ENCODE assay signal across 20 mouse cellular contexts in the genomic region with DNA sequence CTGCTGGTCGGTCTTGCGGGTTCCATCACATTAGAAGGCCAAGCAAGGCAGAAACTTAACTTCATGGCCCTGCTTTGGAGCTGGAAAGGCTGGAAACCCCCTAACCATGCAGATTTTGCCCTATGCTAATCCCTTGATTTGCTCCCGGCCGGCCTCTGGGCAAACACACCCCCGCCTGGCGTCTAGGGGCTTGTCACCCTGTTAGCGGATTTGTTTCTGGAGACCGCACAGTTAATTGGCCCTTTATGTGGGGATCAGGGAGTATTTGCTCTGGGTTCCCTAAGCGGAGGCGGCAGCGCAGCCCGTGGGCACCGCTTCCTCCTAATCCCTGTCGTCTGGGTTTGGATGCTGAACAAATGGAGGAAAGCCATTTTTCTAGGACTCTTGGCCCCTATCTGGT. TPM values are rescaled to one million over a fixed set of nuclear protein-coding genes. Genes with fewer than 3 reads are reported as not detected.
DNase-seq lines count a peak whose midpoint lies in the region; ATAC-seq lines count a peak whose summit lies in the region.
"Had no signal": no experiment of that assay in that cellular context is flagged by ENCODE, and none has a peak within 500 bp of the region (broad histone marks: within the 10 kb centered on the region; RNA-seq: fewer than 3 reads in every experiment).

No protein-coding gene starts in this region.

- no peaks in the 10 kb centered on the region for H3K9me3 ChIP-seq in hindbrain, embryonic 11.5 days (ENCODE audit: control insufficient read depth, low read length)
- no peaks in the 10 kb centered on the region for H3K9me3 ChIP-seq in hindbrain, embryonic 13.5 days
- H3K9me3 ChIP-seq: heart, embryonic 12.5 days; lung, embryonic 15.5 days had no signal

- peaks cover 54% of the 10 kb centered on the region for H3K27me3 ChIP-seq in hindbrain, embryonic 11.5 days (ENCODE audit: control insufficient read depth, insufficient read depth, low read length)
- peaks cover 62% of the 10 kb centered on the region for H3K27me3 ChIP-seq in hindbrain, embryonic 13.5 days

- H3K9ac ChIP-seq in hindbrain, embryonic 11.5 days (ENCODE audit: low read depth, low read length): no peak overlapping the region
- H3K9ac ChIP-seq in hindbrain, embryonic 13.5 days: no peak overlapping the region
- H3K9ac ChIP-seq: heart, embryonic 12.5 days; liver, embryonic 14.5 days; lung, embryonic 15.5 days had no signal

- ATAC-seq in hindbrain, embryonic 11.5 days (ENCODE audit: low FRiP score): no peak
- no peak for ATAC-seq in hindbrain, embryonic 13.5 days (ENCODE audit: low FRiP score)
- ATAC-seq: Patski had no signal

- no peaks in the 10 kb centered on the region for H3K36me3 ChIP-seq in hindbrain, embryonic 11.5 days (ENCODE audit: control insufficient read depth, insufficient read depth, low read length)
- no peaks in the 10 kb centered on the region for H3K36me3 ChIP-seq in hindbrain, embryonic 13.5 days
- H3K36me3 ChIP-seq: heart, embryonic 12.5 days; lung, embryonic 15.5 days had no signal

- H3K4me3 ChIP-seq in hindbrain, embryonic 11.5 days (ENCODE audit: low read depth, low read length): peak overlapping the region; percentile 4; the same call in 1 of the 2 replicates
- no peak overlapping the region for H3K4me3 ChIP-seq in hindbrain, embryonic 13.5 days
- H3K4me3 ChIP-seq: heart, embryonic 12.5 days; lung, embryonic 15.5 days had no signal

- DNase-seq in embryo, embryonic 11 days: peak; percentile 29
- no peak for DNase-seq in embryo, embryonic 10 days (ENCODE audit: low spot score)
- peak; percentile 38 for DNase-seq in hindbrain, embryonic 11.5 days (ENCODE audit: low spot score)
- DNase-seq in right cerebral cortex, postnatal 25 days: peak; percentile 3
- no peak for DNase-seq in right cerebral cortex, adult 18-20 months
- no peak for DNase-seq in frontal cortex, postnatal 14 days (ENCODE audit: low spot score in 2 of 2)
- DNase-seq in lung, postnatal 14 days: no peak
- DNase-seq: adrenal gland, adult 8-10 months; cerebellum, adult 11 months; cerebellum, postnatal 10 days; heart, postnatal 14 days; kidney, adult 18-20 months; thymus, postnatal 36 days had no signal

- H3K4me1 ChIP-seq in hindbrain, embryonic 11.5 days (replicated peaks; ENCODE audit: control insufficient read depth, insufficient read depth, low read length): peaks cover 5% of the 10 kb centered on the region
- H3K4me1 ChIP-seq in hindbrain, embryonic 13.5 days (replicated peaks): peaks cover 56% of the 10 kb centered on the region

- H3K4me2 ChIP-seq in hindbrain, embryonic 11.5 days (replicated peaks; ENCODE audit: low read depth, low read length): no peak overlapping the region; the same call in 1 of the 2 replicates
- no peak overlapping the region for H3K4me2 ChIP-seq in hindbrain, embryonic 13.5 days
- H3K4me2 ChIP-seq: heart, embryonic 12.5 days; lung, embryonic 15.5 days had no signal

- no peak overlapping the region for H3K27ac ChIP-seq in hindbrain, embryonic 11.5 days (ENCODE audit: low read depth, low read length)
- no peak overlapping the region for H3K27ac ChIP-seq in hindbrain, embryonic 13.5 days
- H3K27ac ChIP-seq: kidney, postnatal 0 days; liver, embryonic 14.5 days; lung, embryonic 15.5 days had no signal

- WGBS in hindbrain, embryonic 11.5 days: 0% methylated on average over 14 of the region's 14 CpGs
- WGBS in hindbrain, embryonic 13.5 days: 1% methylated on average over 14 of the region's 14 CpGs

RNA-seq across cellular contexts. Expression of a gene that starts 1.9 kb away (rescaled TPM):
- 120 TPM in 2 replicates for polyA plus RNA-seq in hindbrain, embryonic 11.5 days (2014; fragmentation: Nextera tagmentation; extraction: Ambion mirVana)
- 64.6 and 91.3 TPM in 2 replicates for polyA plus RNA-seq in hindbrain, embryonic 13.5 days (2015; fragmentation: Nextera tagmentation; extraction: Ambion mirVana)
- polyA plus RNA-seq: stomach, embryonic 14.5 days had no signal

RNA-seq across cellular contexts. Expression of a gene that starts 33.2 kb away (rescaled TPM):
- polyA plus RNA-seq in hindbrain, embryonic 11.5 days (2014; fragmentation: Nextera tagmentation; extraction: Ambion mirVana): 5.5 and 6.8 TPM in 2 replicates
- 5.7 and 6.5 TPM in 2 replicates for polyA plus RNA-seq in hindbrain, embryonic 13.5 days (2015; fragmentation: Nextera tagmentation; extraction: Ambion mirVana)
- polyA plus RNA-seq: Patski had no signal

RNA-seq across cellular contexts. Expression of a gene that starts 54.2 kb away (rescaled TPM):
- 41.1 and 42.3 TPM in 2 replicates for polyA plus RNA-seq in hindbrain, embryonic 11.5 days (2014; fragmentation: Nextera tagmentation; extraction: Ambion mirVana)
- polyA plus RNA-seq in hindbrain, embryonic 13.5 days (2015; fragmentation: Nextera tagmentation; extraction: Ambion mirVana): 35.4 and 39.2 TPM in 2 replicates

Comparison
In these comparisons a context has a peak if more than half of its experiments do, and no peak if none do; other contexts are left out.
1. DNase-seq: peak in embryo, embryonic 11 days (single experiment), hindbrain, embryonic 11.5 days (single experiment) and right cerebral cortex, postnatal 25 days (single experiment); none in embryo, embryonic 10 days (single experiment), right cerebral cortex, adult 18-20 months (single experiment), frontal cortex, postnatal 14 days (0 of 2) and lung, postnatal 14 days (single experiment).